Mouse (Mus musculus): Measurements from ENCODE around the gene Gm29609. TPM values are rescaled to one million over a fixed set of nuclear protein-coding genes. Genes with fewer than 3 reads are reported as not detected.

Gm29609 gene
- polyA plus RNA-seq, 1 experiment from 2014 or later: 1.2 TPM

GRCm38 (mm10) chr5:31195671-31196070, 16.0 kb upstream of the Gm29609 start:
- Histone ChIP-seq H3K27ac (replicated peaks) (no peak overlapping the region), H3K4me1 (peaks cover 29% of the 10 kb centered on the region), H3K27me3 (no peaks in the 10 kb centered on the region), H3K4me3 (no peak overlapping the region), H3K9me3 (0 out of 2 replicates have a peak, but pooled peaks cover 5% of the 10 kb centered on the region), H3K9ac (replicated peaks) (no peak overlapping the region), H3K36me3 (peaks cover 72% of the 10 kb centered on the region), H3K4me2 (replicated peaks) (no peak overlapping the region)
- 93% methylated on average over 4 of the region's 4 CpGs for WGBS
- ATAC-seq (replicated peaks): no peak

DNA sequence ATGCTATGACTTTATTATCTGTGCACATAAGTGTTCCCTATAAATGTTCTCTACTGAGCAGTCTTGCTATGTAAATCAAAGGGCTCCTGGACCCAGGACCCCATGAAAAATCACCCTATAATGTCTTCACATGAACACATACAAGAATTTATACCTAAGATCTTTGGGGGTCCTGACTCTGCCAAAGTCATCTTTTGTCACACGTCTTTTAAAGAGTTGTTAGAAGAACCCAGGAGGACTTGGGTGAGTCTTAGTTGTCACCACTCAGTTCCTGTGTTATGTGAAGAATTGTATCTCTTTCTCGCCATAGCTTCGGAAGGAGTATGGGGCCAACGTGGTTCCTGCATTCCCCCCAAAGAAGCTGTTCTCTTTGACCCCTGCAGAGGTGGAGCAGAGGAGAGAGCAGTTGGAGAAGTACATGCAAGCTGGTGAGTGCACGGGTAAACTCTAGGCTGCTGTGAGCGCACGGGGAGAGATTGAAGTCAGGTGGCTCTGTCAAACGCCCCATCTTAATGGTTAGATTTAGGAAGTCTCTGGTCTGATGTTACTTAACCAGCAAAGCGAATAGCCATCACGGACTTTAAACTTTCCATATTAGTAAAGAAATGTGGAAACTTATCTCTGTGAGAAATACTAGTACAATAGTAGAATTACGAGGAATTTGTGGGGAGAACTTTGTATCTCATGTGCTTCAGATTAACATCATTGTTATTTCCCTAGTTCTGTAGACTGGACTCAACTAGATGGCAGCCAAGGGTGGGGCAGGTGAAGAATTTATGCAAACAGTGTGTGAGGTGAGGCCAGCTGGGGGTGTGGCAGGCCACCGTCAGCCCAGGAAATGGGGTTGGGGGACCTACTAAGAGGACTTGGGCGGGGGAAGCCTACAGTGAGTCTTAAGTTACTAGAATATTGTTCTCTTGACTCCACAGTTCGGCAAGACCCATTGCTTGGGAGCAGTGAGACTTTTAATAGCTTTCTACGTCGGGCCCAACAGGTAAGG, 15.1 kb upstream of the Gm29609 start:
- ATAC-seq (replicated peaks): no peak
- H3K9me3 ChIP-seq: no peaks in the 10 kb centered on the region
- H3K4me3 ChIP-seq: peak overlapping the region; percentile 76; the same call in 1 of the 2 replicates
- peaks cover 24% of the 10 kb centered on the region for H3K4me1 ChIP-seq
- H3K36me3 ChIP-seq: peaks cover 72% of the 10 kb centered on the region
- H3K27ac ChIP-seq (replicated peaks): no peak overlapping the region
- WGBS: 93% methylated on average over 16 of the region's 16 CpGs
- H3K4me2 ChIP-seq (replicated peaks): peak overlapping the region; percentile 63
- peak overlapping the region; percentile 84; the same call in 1 of the 2 replicates for H3K9ac ChIP-seq (replicated peaks)
- no peaks in the 10 kb centered on the region for H3K27me3 ChIP-seq

- H3K36me3 ChIP-seq: peaks cover 69% of the 10 kb centered on the region
- H3K4me3 ChIP-seq: peak overlapping the region; percentile 76
- peak overlapping the region; percentile 63 for H3K4me2 ChIP-seq (replicated peaks)
- H3K9ac ChIP-seq (replicated peaks): peak overlapping the region; percentile 84
- no peaks in the 10 kb centered on the region for H3K9me3 ChIP-seq
- H3K27me3 ChIP-seq: no peaks in the 10 kb centered on the region
- peak overlapping the region; percentile 81 for H3K27ac ChIP-seq (replicated peaks)
- no peak for ATAC-seq (replicated peaks)
- WGBS: 12% methylated on average over 25 of the region's 25 CpGs
- H3K4me1 ChIP-seq: peaks cover 24% of the 10 kb centered on the region
Measured at GRCm38 (mm10) chr5:31193631-31194281, 14.0 kb upstream of the Gm29609 start.

- under 1% methylated on average over 48 of the region's 48 CpGs for WGBS
- no peaks in the 10 kb centered on the region for H3K27me3 ChIP-seq
- H3K27ac ChIP-seq (replicated peaks): peak within 1 kb of the TSS; percentile 81
- H3K36me3 ChIP-seq: peaks cover 69% of the 10 kb centered on the region
- H3K4me2 ChIP-seq (replicated peaks): peak within 1 kb of the TSS; percentile 63
- H3K4me1 ChIP-seq: peaks cover 24% of the 10 kb centered on the region
- peak; percentile 98 for ATAC-seq (replicated peaks)
- H3K9ac ChIP-seq (replicated peaks): peak within 1 kb of the TSS; percentile 87
- H3K4me3 ChIP-seq: peak within 1 kb of the TSS; percentile 76
- H3K9me3 ChIP-seq: no peaks in the 10 kb centered on the region
Measured at GRCm38 (mm10) chr5:31192939-31193630, 13.4 kb upstream of the Gm29609 start, which contains the start of the genes Snx17 and Eif2b4. Gene Snx17, plus strand, starts transcription at chr5:31193227. Gene Eif2b4, minus strand, starts transcription at chr5:31193430.

DNA sequence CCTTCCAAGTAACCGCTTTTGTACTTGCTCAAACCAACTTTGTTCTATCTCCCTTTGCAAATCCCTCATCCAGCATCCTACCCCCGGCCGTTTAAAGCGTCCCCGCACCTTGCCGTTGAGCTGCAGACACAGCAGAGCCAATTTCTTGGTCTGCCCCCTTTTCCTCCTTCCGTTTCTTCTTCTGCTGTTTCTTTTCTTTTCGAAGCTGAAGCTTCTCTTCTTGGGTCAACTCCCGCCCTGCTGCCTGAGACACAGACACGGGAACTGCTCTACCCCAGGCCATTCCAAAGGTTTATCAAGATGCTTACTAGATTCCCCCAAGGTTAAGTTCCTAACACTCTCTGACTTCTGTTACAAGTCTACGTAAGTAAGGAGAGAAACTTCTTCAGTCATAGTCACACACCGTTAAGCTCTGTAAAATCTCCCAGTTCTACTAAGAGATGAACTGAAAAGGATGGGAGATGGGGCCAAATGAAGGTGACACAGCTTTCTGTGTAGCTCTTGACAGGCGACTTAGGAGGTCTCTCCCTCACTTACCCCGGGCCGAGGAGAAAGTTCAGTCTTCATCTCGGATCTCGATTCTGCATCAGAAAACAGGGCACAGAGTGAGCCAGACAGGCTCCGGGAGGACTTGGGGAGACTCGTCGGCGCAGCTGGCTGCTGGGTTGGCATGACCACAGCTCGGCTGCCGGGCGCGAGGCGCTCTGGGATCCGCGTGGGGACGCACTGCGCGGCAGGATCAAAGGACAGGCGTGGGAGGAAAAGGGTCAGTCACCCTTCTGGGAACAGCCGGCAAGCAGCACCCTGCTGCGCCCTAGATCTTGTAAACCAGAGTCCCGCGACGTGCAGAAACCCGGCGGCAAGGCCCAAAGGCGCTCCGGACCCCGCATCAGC, 12.6 kb upstream of the Gm29609 start:
- Histone ChIP-seq H3K27me3 (no peaks in the 10 kb centered on the region), H3K4me3 (peak overlapping the region; percentile 76), H3K36me3 (peaks cover 69% of the 10 kb centered on the region), H3K4me1 (peaks cover 24% of the 10 kb centered on the region), H3K27ac (replicated peaks) (peak overlapping the region; percentile 81), H3K9ac (replicated peaks) (peak overlapping the region; percentile 87), H3K4me2 (replicated peaks) (peak overlapping the region; percentile 63), H3K9me3 (no peaks in the 10 kb centered on the region)
- peak; percentile 59 for ATAC-seq (replicated peaks)
- WGBS: 15% methylated on average over 42 of the region's 42 CpGs

DNA sequence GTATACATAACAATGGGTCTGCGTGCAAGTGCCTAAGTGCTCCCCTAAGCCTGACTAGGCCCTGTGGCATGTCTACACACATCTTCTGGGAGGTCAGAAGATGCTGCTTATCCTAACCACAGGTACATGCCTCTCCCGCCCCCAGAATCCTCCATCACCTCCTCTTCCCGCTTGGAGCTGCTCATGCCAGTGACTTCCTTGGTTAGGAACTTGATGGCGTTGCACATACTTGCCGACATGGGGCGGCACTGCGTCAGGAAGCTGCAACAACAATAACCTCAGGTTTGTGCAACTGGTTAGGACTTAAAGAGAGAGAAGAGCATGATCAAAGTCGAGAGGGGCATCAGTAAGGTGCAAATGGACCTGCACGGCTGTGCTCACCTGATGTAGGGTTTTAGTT, 10.5 kb upstream of the Gm29609 start:
- peaks cover 24% of the 10 kb centered on the region for H3K4me1 ChIP-seq
- no peak overlapping the region for H3K27ac ChIP-seq (replicated peaks)
- H3K27me3 ChIP-seq: no peaks in the 10 kb centered on the region
- H3K4me2 ChIP-seq (replicated peaks): no peak overlapping the region
- H3K9me3 ChIP-seq: no peaks in the 10 kb centered on the region
- H3K36me3 ChIP-seq: peaks cover 55% of the 10 kb centered on the region
- no peak overlapping the region for H3K4me3 ChIP-seq
- 87% methylated on average over 9 of the region's 9 CpGs for whole genome bisulfite sequencing
- H3K9ac ChIP-seq (replicated peaks): no peak overlapping the region
- no peak for ATAC-seq (replicated peaks)

GRCm38 (mm10) chr5:31188223-31188840, 8.6 kb upstream of the Gm29609 start:
- no peaks in the 10 kb centered on the region for H3K27me3 ChIP-seq
- ATAC-seq (replicated peaks): no peak

DNA sequence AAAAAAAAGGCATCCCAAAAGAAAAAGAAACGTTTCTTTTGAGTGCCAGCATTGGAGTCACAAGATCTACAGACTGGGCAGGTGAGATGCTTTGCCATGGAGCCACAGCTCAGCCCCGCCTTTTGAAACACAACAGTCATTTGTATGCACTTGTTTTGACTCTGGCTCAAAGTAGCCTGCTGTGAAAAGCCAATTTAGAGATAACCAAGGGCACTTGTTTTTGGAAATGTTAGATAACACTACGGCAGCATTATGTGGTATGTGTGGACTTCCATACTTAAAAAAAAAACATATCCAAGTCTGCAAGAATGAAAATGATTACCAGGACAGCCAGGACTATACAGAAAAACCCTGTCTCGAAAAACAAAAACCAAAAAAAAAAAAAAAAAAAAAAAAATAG, 4.0 kb upstream of the Gm29609 start:
- Histone ChIP-seq H3K27me3 (no peaks in the 10 kb centered on the region), H3K4me2 (replicated peaks) (no peak overlapping the region), H3K4me1 (peaks cover 10% of the 10 kb centered on the region), H3K9ac (replicated peaks) (no peak overlapping the region), H3K36me3 (peaks cover 20% of the 10 kb centered on the region), H3K27ac (replicated peaks) (no peak overlapping the region), H3K4me3 (no peak overlapping the region), H3K9me3 (no peaks in the 10 kb centered on the region)
- WGBS: 69% methylated on average over 4 of the region's 4 CpGs
- no peak for ATAC-seq (replicated peaks)

More at GRCm38 (mm10) chr5:31188223-31188840, 8.6 kb upstream of the Gm29609 start:
- WGBS: 69% methylated on average over 4 of the region's 4 CpGs
- peaks cover 11% of the 10 kb centered on the region for H3K4me1 ChIP-seq
- H3K9me3 ChIP-seq: no peaks in the 10 kb centered on the region
- H3K9ac ChIP-seq (replicated peaks): no peak overlapping the region
- no peak overlapping the region for H3K4me3 ChIP-seq
- H3K36me3 ChIP-seq: peaks cover 44% of the 10 kb centered on the region
- H3K4me2 ChIP-seq (replicated peaks): no peak overlapping the region
- no peak overlapping the region for H3K27ac ChIP-seq (replicated peaks)

- 94% methylated on average over 9 of the region's 9 CpGs for WGBS
- H3K4me2 ChIP-seq (replicated peaks): no peak overlapping the region
Measured at GRCm38 (mm10) chr5:31181183-31181770, 1.6 kb upstream of the Gm29609 start.

DNA sequence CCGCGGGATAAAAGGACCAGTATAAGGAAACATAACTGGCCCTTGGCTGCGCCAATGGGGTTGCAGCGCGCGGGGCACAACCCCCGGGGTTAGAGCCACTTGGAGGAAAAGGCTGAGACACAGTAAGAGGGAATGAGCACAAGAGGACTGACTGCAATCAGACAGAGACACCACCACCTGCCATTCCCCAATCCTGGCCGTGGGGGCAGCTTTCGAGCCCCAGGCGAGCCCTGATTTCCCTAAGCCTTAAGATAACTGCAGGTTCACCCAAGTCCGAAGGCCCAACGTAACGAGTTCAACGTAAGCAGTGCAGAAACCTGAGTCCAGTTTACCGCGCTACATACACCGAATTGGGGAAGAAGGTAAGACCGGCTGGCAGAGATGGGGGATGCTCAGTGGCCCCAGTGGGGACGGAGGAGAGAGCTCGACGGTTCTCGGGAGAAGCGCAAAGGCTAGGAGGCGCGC, 378 bp downstream of the Gm29609 start:
- whole genome bisulfite sequencing: under 1% methylated on average over 25 of the region's 25 CpGs
- ATAC-seq (replicated peaks): peak; percentile 67

More at GRCm38 (mm10) chr5:31181183-31181770, 1.6 kb upstream of the Gm29609 start:
- no peak overlapping the region for H3K9ac ChIP-seq (replicated peaks)
- H3K36me3 ChIP-seq: no peaks in the 10 kb centered on the region
- peaks cover 22% of the 10 kb centered on the region for H3K4me1 ChIP-seq
- no peak for ATAC-seq (replicated peaks)
- no peak overlapping the region for H3K4me3 ChIP-seq
- H3K27ac ChIP-seq (replicated peaks): no peak overlapping the region
- no peaks in the 10 kb centered on the region for H3K27me3 ChIP-seq
- no peaks in the 10 kb centered on the region for H3K9me3 ChIP-seq

More for the DNA sequence above, 378 bp downstream of the Gm29609 start:
- peak overlapping the region; percentile 99 for H3K27ac ChIP-seq (replicated peaks)
- H3K9me3 ChIP-seq: no peaks in the 10 kb centered on the region
- no peaks in the 10 kb centered on the region for H3K27me3 ChIP-seq
- H3K36me3 ChIP-seq: peaks cover under 1% of the 10 kb centered on the region; the same call in 1 of the 2 replicates
- H3K9ac ChIP-seq (replicated peaks): peak overlapping the region; percentile 82
- H3K4me2 ChIP-seq (replicated peaks): peak overlapping the region; percentile 98
- H3K4me1 ChIP-seq: peaks cover 22% of the 10 kb centered on the region
- H3K4me3 ChIP-seq: peak overlapping the region; percentile 92

All from forebrain, embryonic 15.5 days (tissue).